Mouse (Mus musculus) G1E-ER4 (cell line): ENCODE measurements around the gene Fancc. TPM values are rescaled to one million over a fixed set of nuclear protein-coding genes. Genes with fewer than 3 reads are reported as not detected.

ENCODE experiments used
- GATA1 ChIP-seq: IDR thresholded peaks from one replicate; pipeline ENCODE4 v1.8.0; 2012; ENCODE audit warnings: low read length, inconsistent platforms
- polyA plus RNA-seq: library from polyadenylated mRNA; stranded (reverse); fragments of >175 nt; gene quantifications from 2 replicates; pipeline ENCODE4 v1.2.3, GENCODE M21; 2012

The Fancc gene
- polyA plus RNA-seq, 1 experiment = 4.3 TPM

- TF ChIP-seq GATA1 = no peak
Measured at GRCm38 (mm10) chr13:63410578-63411298, 86.3 kb downstream of the Fancc start.

- no peak for TF ChIP-seq GATA1
Measured at GRCm38 (mm10) chr13:63405151-63405550, 91.9 kb downstream of the Fancc start.

- no peak for TF ChIP-seq GATA1
Measured at GRCm38 (mm10) chr13:63404657-63405056, 92.4 kb downstream of the Fancc start.

GRCm38 (mm10) chr13:63402823-63403222, 94.3 kb downstream of the Fancc start:
- no peak for TF ChIP-seq GATA1

- TF ChIP-seq GATA1 = no peak
Measured at GRCm38 (mm10) chr13:63400069-63400468, 97.0 kb downstream of the Fancc start.

GRCm38 (mm10) chr13:63397420-63397819, 99.7 kb downstream of the Fancc start:
- TF ChIP-seq GATA1 = no peak

- TF ChIP-seq GATA1 = no peak
Measured at GRCm38 (mm10) chr13:63394304-63395063, 102.6 kb downstream of the Fancc start.

- TF ChIP-seq GATA1 = no peak
Measured at GRCm38 (mm10) chr13:63385234-63385633, 111.8 kb downstream of the Fancc start.

GRCm38 (mm10) chr13:63384775-63385174, 112.3 kb downstream of the Fancc start:
- TF ChIP-seq GATA1 = no peak

- no peak for TF ChIP-seq GATA1
Measured at GRCm38 (mm10) chr13:63382206-63382605, 114.9 kb downstream of the Fancc start.

GRCm38 (mm10) chr13:63373460-63374166, 123.5 kb downstream of the Fancc start:
- TF ChIP-seq GATA1 = no peak

GRCm38 (mm10) chr13:63361755-63362154, 135.3 kb downstream of the Fancc start:
- no peak for TF ChIP-seq GATA1

- TF ChIP-seq GATA1 = no peak
Measured at GRCm38 (mm10) chr13:63360111-63360885, 136.8 kb downstream of the Fancc start.

- no peak for TF ChIP-seq GATA1
Measured at GRCm38 (mm10) chr13:63359393-63359792, 137.7 kb downstream of the Fancc start.

- no peak for TF ChIP-seq GATA1
Measured at GRCm38 (mm10) chr13:63356558-63356957, 140.5 kb downstream of the Fancc start.
